Mouse (Mus musculus): ENCODE measurements around the gene Arhgef17.

- TF ChIP-seq GATA1 (IDR thresholded peaks at IDR 0.05; ENCODE audit: borderline replicate concordance, low read length) (no peak), FLI1 (IDR thresholded peaks at IDR 0.05; ENCODE audit: low read length) (no peak)
Observed at GRCm38 (mm10) chr7:100867561-100867960, 64.3 kb downstream of the Arhgef17 start.
